Mouse (Mus musculus) heart, adult 9 months (tissue): ENCODE results near the gene Olfr678.
"Not testable (repeated sequence)": the region's sequence is repeated elsewhere in the genome, so short reads cannot be mapped to it uniquely, and the experiment has no call there.

Experiments used
- DNase-seq, 2 experiments: peaks; one replicate each; pipeline ENCODE4 v3.0.0; 2022; ENCODE audit warnings: low spot score in 2 of 2

The Olfr678 gene

GRCm38 (mm10) chr7:105064175-105064574 is at the start of gene Olfr678:
TSS of gene Olfr678 (plus strand) at chr7:105064475.
- DNase-seq: no peak

- DNase-seq: no peak
These were observed 41.7 kb upstream of the Olfr678 start for GRCm38 (mm10) chr7:105022530-105022929.

- no peak for DNase-seq
These were observed 35.9 kb upstream of the Olfr678 start, which contains the start of gene Olfr675 for GRCm38 (mm10) chr7:105028360-105028759. TSS of gene Olfr675 (minus strand) at chr7:105028460.

- DNase-seq: no peak
These were observed 31.9 kb upstream of the Olfr678 start, which contains the start of gene Olfr676 for GRCm38 (mm10) chr7:105032398-105032797. TSS of gene Olfr676 (plus strand) at chr7:105032698.

GRCm38 (mm10) chr7:105033836-105034235 is 30.4 kb upstream of the Olfr678 start:
- not testable (repeated sequence) for DNase-seq

- no peak for DNase-seq
These were observed 5.3 kb upstream of the Olfr678 start for GRCm38 (mm10) chr7:105058951-105059350.

GRCm38 (mm10) chr7:105080905-105081304 is 16.6 kb downstream of the Olfr678 start, which contains the start of gene Olfr679:
TSS of gene Olfr679 (plus strand) at chr7:105081205.
- no peak for DNase-seq

- DNase-seq: not testable (repeated sequence)
These were observed 28.4 kb downstream of the Olfr678 start, which contains the start of gene Olfr680-ps1 for GRCm38 (mm10) chr7:105092717-105093116. TSS of gene Olfr680-ps1 (minus strand) at chr7:105092817.

- no peak for DNase-seq
These were observed 52.3 kb downstream of the Olfr678 start, which contains the start of gene Olfr681 for GRCm38 (mm10) chr7:105116536-105116935. TSS of gene Olfr681 (plus strand) at chr7:105116836.
